Mouse (Mus musculus): Measurements from ENCODE around the gene Jazf1.
A peak's percentile ranks its signal among the peaks of the same experiment; 100 is the strongest.

The Jazf1 gene

GRCm38 (mm10) chr6:52790316-52790715, 278.1 kb downstream of the Jazf1 start:
- no peak for DNase-seq

- DNase-seq, result no peak
These were observed 288.9 kb downstream of the Jazf1 start for GRCm38 (mm10) chr6:52779546-52779945.

GRCm38 (mm10) chr6:52778523-52778922, 289.9 kb downstream of the Jazf1 start:
- no peak for DNase-seq

GRCm38 (mm10) chr6:52777034-52777433, 291.4 kb downstream of the Jazf1 start:
- DNase-seq, result no peak

- no peak for DNase-seq
These were observed 292.5 kb downstream of the Jazf1 start for GRCm38 (mm10) chr6:52775956-52776355.

GRCm38 (mm10) chr6:52775350-52775749, 293.1 kb downstream of the Jazf1 start:
- DNase-seq, result peak; percentile 52

- no peak for DNase-seq
These were observed 295.3 kb downstream of the Jazf1 start for GRCm38 (mm10) chr6:52773132-52773531.

- DNase-seq, result no peak
These were observed 297.6 kb downstream of the Jazf1 start for GRCm38 (mm10) chr6:52770789-52771188.

- no peak for DNase-seq
These were observed 303.2 kb downstream of the Jazf1 start for GRCm38 (mm10) chr6:52765206-52765605.

GRCm38 (mm10) chr6:52752832-52753231, 315.6 kb downstream of the Jazf1 start:
- no peak for DNase-seq

GRCm38 (mm10) chr6:52734630-52735029, 333.8 kb downstream of the Jazf1 start:
- DNase-seq, result no peak

- DNase-seq, result no peak
These were observed 338.1 kb downstream of the Jazf1 start for GRCm38 (mm10) chr6:52730338-52730737.

GRCm38 (mm10) chr6:52724805-52725439, 343.5 kb downstream of the Jazf1 start:
- peak; percentile 88 for DNase-seq
